Mouse (Mus musculus) fibroblast of lung, adult 2 months (primary cell): ENCODE data around the gene Slc17a4.

Experiments used
- DNase-seq: peaks from one replicate; pipeline ENCODE4 v3.0.0-alpha.2; 2011; ENCODE audit warnings: low read depth

Gene Slc17a4

DNA sequence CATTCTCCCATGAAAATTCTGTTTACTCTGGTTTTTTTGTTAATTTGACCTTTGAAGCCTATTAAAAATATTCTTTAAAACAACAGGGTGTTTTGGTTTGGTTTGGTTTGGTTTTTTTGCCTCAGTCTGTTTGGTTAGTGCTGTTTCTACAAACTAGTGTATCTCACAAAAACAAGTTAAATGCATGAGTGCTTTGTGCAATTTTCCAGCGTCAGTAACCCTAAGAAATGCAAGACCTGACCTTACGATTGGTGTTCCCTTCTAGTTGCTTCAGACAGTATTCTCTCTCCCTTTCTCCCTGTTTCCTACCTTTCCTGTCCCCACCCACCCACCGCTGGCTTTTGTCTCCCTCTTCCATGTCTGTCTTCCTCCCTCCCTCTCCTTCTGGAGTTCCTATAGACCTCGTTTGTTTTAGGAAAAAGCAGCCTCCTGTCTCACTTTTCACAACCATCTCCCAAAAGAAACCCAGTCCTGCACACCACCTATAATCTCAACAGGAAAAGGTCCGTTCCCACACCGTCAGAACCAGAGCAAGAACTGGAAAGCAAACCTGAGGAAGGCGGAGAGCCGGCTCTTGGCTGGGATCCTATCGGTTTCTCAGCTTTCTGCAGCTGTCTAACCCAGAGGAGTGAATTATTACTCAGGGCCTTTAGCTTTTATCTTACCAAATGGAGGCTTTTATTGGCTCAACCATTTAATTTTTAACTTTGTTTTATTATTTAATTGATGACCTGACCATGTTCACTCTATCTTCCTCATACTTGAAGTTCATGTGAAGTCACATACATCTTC lies at the start of gene Slc17a4:
Gene Slc17a4, minus strand, starts transcription at position 634 of the 792 bp plus-strand sequence.
- no peak for DNase-seq

DNA sequence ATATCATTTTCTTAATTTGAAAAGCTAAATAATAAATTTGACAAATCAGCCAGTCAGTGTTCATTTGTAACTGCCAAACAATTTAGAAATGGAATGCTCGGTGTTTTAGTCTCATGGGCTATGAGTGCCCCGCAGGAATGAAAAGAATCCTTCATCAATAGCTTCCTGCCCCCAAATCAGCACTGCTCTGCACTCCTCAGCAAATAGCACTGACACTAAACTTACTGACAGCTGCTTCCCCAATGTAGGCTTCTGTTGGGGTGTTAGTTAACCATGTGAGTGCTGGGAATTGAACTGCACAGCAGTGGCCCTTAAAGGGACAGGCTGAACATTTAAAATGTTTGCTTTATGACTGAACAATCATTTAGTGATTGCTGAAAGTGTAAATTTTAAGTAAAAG lies 45.0 kb upstream of the Slc17a4 start:
- no peak for DNase-seq

GRCm38 (mm10) chr13:23950928-23951327 lies 36.1 kb upstream of the Slc17a4 start:
- no peak for DNase-seq

- no peak for DNase-seq
Observed at GRCm38 (mm10) chr13:23949484-23950246, 34.9 kb upstream of the Slc17a4 start.

- DNase-seq = no peak
Observed at GRCm38 (mm10) chr13:23946254-23946653, 31.4 kb upstream of the Slc17a4 start.

DNA sequence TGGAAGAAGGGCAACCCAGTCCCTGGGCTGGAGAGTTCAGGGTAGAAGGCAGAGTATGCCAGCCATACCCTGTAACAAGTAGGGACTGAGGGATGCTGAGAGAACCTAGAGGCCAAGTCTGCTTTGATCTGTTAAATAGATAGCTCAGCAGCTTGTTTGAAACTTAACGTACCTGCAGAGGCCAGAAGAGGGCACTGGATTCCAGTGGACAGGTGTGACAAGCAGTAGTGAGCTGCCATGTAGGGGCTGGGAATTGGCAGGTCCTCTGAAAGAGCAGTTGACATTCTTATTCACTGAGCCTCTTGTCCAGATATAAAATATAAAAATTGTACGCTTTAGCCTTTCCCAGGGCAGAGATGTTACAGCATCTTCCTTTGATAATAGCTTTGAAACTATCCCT lies 28.1 kb upstream of the Slc17a4 start:
- DNase-seq = no peak

DNA sequence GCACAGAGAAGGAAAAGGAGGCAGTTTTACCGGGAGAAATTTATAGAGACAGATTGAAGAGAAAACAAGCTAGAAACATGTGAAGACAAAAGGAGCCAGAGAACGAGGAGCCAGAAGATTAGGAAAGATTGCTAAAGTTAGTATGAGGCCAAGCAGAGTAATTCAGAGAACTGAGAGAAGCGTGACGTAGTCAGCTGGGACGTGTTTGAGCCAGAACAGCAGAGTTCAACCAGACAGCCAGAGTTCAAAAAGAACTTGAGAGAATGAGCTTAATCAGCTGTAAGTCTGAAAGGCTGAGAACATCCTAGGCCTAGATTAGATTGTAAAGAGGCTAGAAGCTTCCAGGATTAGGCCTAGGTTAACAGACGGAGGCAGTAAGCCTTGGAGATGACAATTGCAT lies 25.5 kb upstream of the Slc17a4 start:
- DNase-seq = no peak

DNA sequence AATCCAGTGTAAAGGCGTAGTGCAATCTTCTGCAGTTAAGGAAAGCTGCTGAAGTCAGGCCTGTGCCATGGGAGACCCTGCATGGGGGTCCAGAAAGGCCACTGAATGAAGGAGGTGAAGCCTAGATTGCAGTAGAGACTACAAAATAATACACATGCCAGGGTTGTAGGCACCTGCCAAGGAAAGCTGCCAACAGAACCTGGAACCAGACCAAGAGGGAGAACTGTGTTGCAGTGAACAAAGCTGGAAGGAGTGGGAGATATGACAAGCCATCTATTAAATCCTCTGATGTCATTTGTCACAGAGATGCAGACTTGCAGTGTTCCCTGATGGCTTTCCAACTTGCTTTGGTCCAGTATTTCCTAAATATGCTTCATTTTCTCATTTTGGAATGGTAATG lies 23.9 kb upstream of the Slc17a4 start:
- DNase-seq = no peak

DNA sequence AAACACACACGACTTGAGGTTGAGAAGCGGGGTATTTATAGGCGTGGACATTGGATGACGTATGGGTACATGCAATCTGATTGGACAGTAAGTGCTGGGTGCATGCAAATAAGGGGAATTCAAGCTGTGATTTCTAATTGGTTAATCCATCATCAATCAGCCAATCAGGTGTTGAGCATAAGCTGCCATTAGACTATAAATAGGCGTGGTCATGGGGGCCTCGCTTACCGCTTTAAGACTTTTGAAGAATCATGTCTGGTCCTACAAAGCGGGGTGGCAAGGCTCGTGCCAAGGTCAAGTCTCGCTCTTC lies 19.4 kb upstream of the Slc17a4 start, which contains the start of gene Hist1h2aa:
Gene Hist1h2aa, plus strand, starts transcription at position 252 of the 310 bp plus-strand sequence.
- no peak for DNase-seq

DNA sequence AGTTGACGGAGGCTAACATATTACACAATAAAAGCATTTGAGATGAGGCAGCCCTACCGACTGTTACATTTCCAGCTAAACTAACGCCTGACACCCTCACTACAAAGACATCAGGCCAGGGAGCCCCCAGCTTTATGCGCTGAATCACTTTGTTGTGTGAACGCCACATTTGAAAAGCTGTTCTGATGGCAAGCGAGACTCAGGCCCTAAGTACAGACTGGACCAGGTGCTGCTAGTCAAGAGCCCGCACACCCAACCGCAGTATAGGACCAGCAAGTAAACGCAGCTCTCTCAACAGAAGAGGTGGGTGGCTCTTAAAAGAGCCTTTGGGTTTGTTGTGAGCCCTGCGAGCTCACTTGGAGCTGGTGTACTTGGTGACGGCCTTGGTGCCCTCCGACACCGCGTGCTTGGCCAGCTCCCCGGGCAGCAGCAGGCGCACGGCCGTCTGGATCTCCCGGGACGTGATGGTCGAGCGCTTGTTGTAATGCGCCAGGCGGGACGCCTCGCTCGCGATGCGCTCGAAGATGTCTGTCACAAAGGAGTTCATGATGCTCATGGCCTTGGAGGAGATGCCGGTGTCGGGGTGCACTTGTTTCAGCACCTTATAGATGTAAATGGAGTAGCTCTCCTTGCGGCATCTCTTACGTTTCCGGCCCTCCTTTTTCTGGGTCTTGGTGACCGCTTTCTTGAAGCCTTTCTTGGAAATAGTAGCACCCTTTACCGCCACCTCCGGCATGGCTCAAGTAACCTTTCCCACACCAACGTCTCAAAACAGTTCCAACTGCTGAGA lies 18.8 kb upstream of the Slc17a4 start, which contains the start of gene Hist1h2ba:
Gene Hist1h2ba, minus strand, starts transcription at position 736 of the 790 bp plus-strand sequence.
- DNase-seq = no peak

GRCm38 (mm10) chr13:23930904-23931303 lies 16.1 kb upstream of the Slc17a4 start:
- no peak for DNase-seq

GRCm38 (mm10) chr13:23930461-23930860 lies 15.7 kb upstream of the Slc17a4 start:
- DNase-seq = no peak

GRCm38 (mm10) chr13:23928637-23929036 lies 13.8 kb upstream of the Slc17a4 start:
- DNase-seq = no peak

GRCm38 (mm10) chr13:23925792-23926191 lies 11.0 kb upstream of the Slc17a4 start:
- DNase-seq = no peak

GRCm38 (mm10) chr13:23917674-23918073 lies 2.9 kb upstream of the Slc17a4 start:
- no peak for DNase-seq

- DNase-seq = no peak
Observed at GRCm38 (mm10) chr13:23916132-23916531, 1.3 kb upstream of the Slc17a4 start.

DNA sequence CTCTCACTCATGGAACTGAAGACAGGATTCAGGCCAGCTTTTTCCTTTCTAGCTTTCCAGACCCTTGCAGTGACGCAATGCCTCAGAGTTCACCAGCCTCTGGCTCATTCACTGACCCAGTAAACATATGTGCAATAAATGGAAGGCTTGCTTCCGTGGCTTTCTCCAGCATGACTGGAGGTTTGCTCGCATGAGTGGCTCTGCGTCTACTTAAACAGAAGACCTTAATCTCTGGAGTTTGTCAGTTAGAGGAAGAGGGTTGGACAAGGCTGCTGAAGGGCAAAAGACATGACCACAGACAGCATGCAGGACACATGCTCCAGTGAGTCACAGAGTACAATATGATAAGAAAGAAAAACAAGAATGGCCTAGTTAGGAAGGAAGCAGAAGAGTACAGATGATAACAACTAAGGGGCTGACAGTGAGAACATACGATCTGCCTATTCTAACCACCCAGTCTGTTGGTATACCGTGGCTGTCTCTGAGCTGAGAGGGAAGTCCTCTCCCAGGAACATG lies 960 bp downstream of the Slc17a4 start:
- DNase-seq = no peak

- no peak for DNase-seq
Observed at GRCm38 (mm10) chr13:23911335-23911734, 3.5 kb downstream of the Slc17a4 start.

GRCm38 (mm10) chr13:23910121-23910520 lies 4.7 kb downstream of the Slc17a4 start:
- no peak for DNase-seq

GRCm38 (mm10) chr13:23906906-23907305 lies 7.9 kb downstream of the Slc17a4 start:
- DNase-seq = no peak

GRCm38 (mm10) chr13:23898242-23898641 lies 16.6 kb downstream of the Slc17a4 start:
- no peak for DNase-seq

DNA sequence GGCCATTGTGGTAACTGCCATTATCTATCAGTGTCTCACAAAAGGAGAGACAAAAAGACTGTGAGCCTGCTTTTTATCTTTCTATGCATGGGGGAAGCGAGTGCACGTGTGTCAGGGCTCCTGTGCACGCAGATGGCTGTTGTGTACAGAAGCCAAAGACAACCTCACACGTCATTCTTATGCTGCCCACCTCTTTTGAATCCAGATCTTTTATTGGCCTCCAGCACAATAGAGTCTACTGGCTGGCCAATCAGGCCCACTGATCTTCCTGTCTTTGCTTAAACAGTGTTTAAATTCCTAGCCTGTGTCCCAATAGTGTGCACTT lies 21.6 kb downstream of the Slc17a4 start:
- DNase-seq = no peak
